Mouse (Mus musculus): ENCODE data around the gene Wfdc11. TPM values are rescaled to one million over a fixed set of nuclear protein-coding genes. Genes with fewer than 3 reads are reported as not detected.

The Wfdc11 gene
- polyA plus RNA-seq (2014; fragmentation: Illumina TruSeq; extraction: RNeasy Lipid Tissue Mini Kit (QIAGEN cat#74804); ENCODE audit: insufficient read depth, low read depth, low replicate concordance) = not detected

GRCm38 (mm10) chr2:164673987-164674386 is at the start of gene Wfdc11:
Gene Wfdc11, minus strand, starts transcription at chr2:164674087.

DNA sequence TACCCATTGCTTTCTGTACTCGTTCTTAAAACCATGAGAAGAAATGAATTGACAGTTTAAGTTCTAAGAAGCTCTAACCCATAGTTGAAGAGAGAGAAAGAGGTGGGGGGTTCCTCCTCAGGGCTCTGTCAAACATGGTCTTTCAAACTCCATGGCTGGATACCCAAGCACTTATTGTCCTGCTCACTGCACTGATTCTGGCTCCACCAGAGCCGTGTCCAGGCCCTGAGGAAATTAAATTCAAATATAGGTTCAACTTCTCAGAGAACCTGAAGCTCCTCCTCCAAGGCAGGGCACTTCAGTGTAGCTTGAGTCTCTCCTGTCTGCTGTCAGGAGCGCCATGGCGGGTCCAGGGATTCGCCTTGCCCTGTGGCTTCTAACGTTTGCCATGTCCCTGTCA is 41.1 kb upstream of the Wfdc11 start, which contains the start of gene Spint5:
Spint5 (plus strand) TSS at position 301 of the 400 bp plus-strand sequence.

DNA sequence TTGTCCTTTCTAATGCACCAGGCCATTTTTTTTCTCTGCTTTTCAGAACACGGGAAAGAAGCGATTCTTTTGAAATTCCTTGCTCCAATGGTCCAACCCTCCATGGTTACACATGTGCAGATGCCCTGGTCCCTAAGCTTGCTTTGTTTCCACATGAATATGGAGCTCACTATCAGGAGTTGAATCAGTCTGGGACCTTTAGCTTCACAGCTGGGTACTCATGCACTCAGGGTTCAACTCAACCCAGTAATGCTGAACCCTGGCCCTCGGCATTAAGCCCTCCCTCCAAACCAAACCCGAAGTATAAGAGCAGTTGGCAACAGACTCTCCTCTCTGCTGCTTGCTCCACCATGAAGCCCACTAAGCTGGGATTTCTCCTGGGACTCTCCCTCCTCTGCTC is 24.3 kb upstream of the Wfdc11 start, which contains the start of gene Spint4:
Spint4 (plus strand) TSS at position 301 of the 400 bp plus-strand sequence.

DNA sequence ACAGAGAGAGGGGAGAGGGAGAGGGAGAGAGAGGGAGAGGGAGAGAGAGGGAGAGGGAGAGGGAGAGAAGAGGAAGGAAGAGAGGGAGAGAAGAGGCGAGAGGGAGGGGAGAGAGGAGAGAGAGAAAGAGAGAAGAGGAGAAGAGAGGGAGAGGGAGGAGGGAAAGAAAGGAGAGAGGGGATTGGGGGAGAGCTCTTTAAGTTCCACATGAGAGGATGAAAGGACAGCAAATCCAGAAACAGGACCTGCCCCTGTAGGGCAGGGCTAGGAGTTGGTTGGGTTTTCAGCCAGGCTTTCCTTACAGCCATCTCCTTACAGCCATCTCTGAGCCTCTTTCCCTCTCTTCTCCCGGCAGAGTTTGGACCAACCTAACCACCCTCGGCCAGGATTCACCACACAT is 10.9 kb upstream of the Wfdc11 start, which contains the start of gene Wfdc13:
Wfdc13 (plus strand) TSS at position 301 of the 400 bp plus-strand sequence.

GRCm38 (mm10) chr2:164656483-164656882 is 17.4 kb downstream of the Wfdc11 start, which contains the start of gene Wfdc9:
Gene Wfdc9, minus strand, starts transcription at chr2:164656583.

DNA sequence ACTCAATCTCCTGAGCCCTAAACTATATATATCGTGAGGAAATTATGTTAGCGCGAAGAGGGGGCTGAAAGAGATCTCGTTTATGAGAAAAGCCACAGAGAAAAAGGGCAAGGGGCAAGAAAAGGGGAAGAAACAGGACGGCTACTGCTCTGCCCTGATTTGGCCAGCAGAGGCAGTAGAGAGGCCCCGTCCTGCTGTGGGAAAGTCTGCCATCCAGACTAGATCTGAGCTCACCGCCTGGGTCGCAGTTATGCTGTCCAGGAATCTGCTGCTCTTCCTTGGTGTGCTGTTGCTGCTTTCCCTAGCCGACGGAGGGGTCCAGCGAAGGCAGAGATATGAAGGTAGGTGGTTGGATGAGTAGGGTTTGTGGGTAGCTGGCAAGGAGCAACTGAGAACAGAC is 18.0 kb downstream of the Wfdc11 start, which contains the start of gene Wfdc10:
Wfdc10 (plus strand) TSS at position 189 of the 400 bp plus-strand sequence.

GRCm38 (mm10) chr2:164638696-164639095 is 35.2 kb downstream of the Wfdc11 start, which contains the start of gene Wfdc16:
Gene Wfdc16, minus strand, starts transcription at chr2:164638796.

DNA sequence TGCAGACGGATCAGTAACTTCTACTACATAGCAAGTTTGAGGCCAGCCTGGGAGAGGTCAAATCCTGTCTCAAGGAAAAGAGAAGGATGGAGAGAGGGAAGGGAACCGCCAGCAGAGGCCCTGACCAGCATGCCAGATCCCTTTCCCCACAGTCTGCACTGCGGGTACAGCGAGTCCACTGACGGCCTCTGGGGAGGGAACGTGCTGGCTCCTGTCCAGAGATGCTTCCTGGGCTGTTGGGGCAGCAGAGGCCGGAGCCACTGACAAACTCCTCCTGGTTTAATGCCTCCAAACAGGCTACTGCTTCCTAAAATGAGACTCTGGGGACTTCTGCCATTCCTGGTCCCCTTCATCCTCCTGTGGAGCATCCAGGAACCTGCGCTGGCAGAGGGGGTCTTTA is 60.4 kb downstream of the Wfdc11 start, which contains the start of the genes Wfdc6b and Wfdc8:
Wfdc6b (plus strand) TSS at position 52 of the 400 bp plus-strand sequence.
Wfdc8 (minus strand) TSS at position 156 of the 400 bp plus-strand sequence.

Other genes starting within 250 kb of the Wfdc11 start
- 109 TPM for gene Sdc4, start 230.2 kb downstream of the Wfdc11 start, polyA plus RNA-seq (2014; fragmentation: Illumina TruSeq; extraction: RNeasy Lipid Tissue Mini Kit (QIAGEN cat#74804); ENCODE audit: insufficient read depth, low read depth, low replicate concordance)
- 37.0 TPM for gene Sys1, start 217.1 kb downstream of the Wfdc11 start, polyA plus RNA-seq (2014; fragmentation: Illumina TruSeq; extraction: RNeasy Lipid Tissue Mini Kit (QIAGEN cat#74804); ENCODE audit: insufficient read depth, low read depth, low replicate concordance)
- not detected for gene Gm20458, start 213.1 kb downstream of the Wfdc11 start, polyA plus RNA-seq (2014; fragmentation: Illumina TruSeq; extraction: RNeasy Lipid Tissue Mini Kit (QIAGEN cat#74804); ENCODE audit: insufficient read depth, low read depth, low replicate concordance)
- not detected for gene Trp53tg5, start 200.4 kb downstream of the Wfdc11 start, polyA plus RNA-seq (2014; fragmentation: Illumina TruSeq; extraction: RNeasy Lipid Tissue Mini Kit (QIAGEN cat#74804); ENCODE audit: insufficient read depth, low read depth, low replicate concordance)
- gene Dbndd2, start 188.0 kb downstream of the Wfdc11 start, polyA plus RNA-seq (2014; fragmentation: Illumina TruSeq; extraction: RNeasy Lipid Tissue Mini Kit (QIAGEN cat#74804); ENCODE audit: insufficient read depth, low read depth, low replicate concordance) = 69.5 TPM
- 34.2 TPM for gene Pigt, start 176.6 kb downstream of the Wfdc11 start, polyA plus RNA-seq (2014; fragmentation: Illumina TruSeq; extraction: RNeasy Lipid Tissue Mini Kit (QIAGEN cat#74804); ENCODE audit: insufficient read depth, low read depth, low replicate concordance)
- 2,326 TPM for gene Wfdc2, start 111.7 kb downstream of the Wfdc11 start, polyA plus RNA-seq (2014; fragmentation: Illumina TruSeq; extraction: RNeasy Lipid Tissue Mini Kit (QIAGEN cat#74804); ENCODE audit: insufficient read depth, low read depth, low replicate concordance)
- gene Spint3, start 100.6 kb downstream of the Wfdc11 start, polyA plus RNA-seq (2014; fragmentation: Illumina TruSeq; extraction: RNeasy Lipid Tissue Mini Kit (QIAGEN cat#74804); ENCODE audit: insufficient read depth, low read depth, low replicate concordance) = not detected
- 4.4 TPM for gene Wfdc6a, start 88.6 kb downstream of the Wfdc11 start, polyA plus RNA-seq (2014; fragmentation: Illumina TruSeq; extraction: RNeasy Lipid Tissue Mini Kit (QIAGEN cat#74804); ENCODE audit: insufficient read depth, low read depth, low replicate concordance)
- not detected for gene Eppin, start 80.5 kb downstream of the Wfdc11 start, polyA plus RNA-seq (2014; fragmentation: Illumina TruSeq; extraction: RNeasy Lipid Tissue Mini Kit (QIAGEN cat#74804); ENCODE audit: insufficient read depth, low read depth, low replicate concordance)
- gene Wfdc6b, start 60.6 kb downstream of the Wfdc11 start, polyA plus RNA-seq (2014; fragmentation: Illumina TruSeq; extraction: RNeasy Lipid Tissue Mini Kit (QIAGEN cat#74804); ENCODE audit: insufficient read depth, low read depth, low replicate concordance) = 3.0 TPM
- gene Wfdc8, start 60.5 kb downstream of the Wfdc11 start, polyA plus RNA-seq (2014; fragmentation: Illumina TruSeq; extraction: RNeasy Lipid Tissue Mini Kit (QIAGEN cat#74804); ENCODE audit: insufficient read depth, low read depth, low replicate concordance) = 1.2 TPM
- gene Wfdc16, start 35.3 kb downstream of the Wfdc11 start, polyA plus RNA-seq (2014; fragmentation: Illumina TruSeq; extraction: RNeasy Lipid Tissue Mini Kit (QIAGEN cat#74804); ENCODE audit: insufficient read depth, low read depth, low replicate concordance) = 0.95 TPM
- 3.9 TPM for gene Wfdc10, start 18.0 kb downstream of the Wfdc11 start, polyA plus RNA-seq (2014; fragmentation: Illumina TruSeq; extraction: RNeasy Lipid Tissue Mini Kit (QIAGEN cat#74804); ENCODE audit: insufficient read depth, low read depth, low replicate concordance)
- not detected for gene Wfdc9, start 17.5 kb downstream of the Wfdc11 start, polyA plus RNA-seq (2014; fragmentation: Illumina TruSeq; extraction: RNeasy Lipid Tissue Mini Kit (QIAGEN cat#74804); ENCODE audit: insufficient read depth, low read depth, low replicate concordance)
- gene Wfdc13, start 11.0 kb upstream of the Wfdc11 start, polyA plus RNA-seq (2014; fragmentation: Illumina TruSeq; extraction: RNeasy Lipid Tissue Mini Kit (QIAGEN cat#74804); ENCODE audit: insufficient read depth, low read depth, low replicate concordance) = 1.2 TPM
- gene Spint4, start 24.4 kb upstream of the Wfdc11 start, polyA plus RNA-seq (2014; fragmentation: Illumina TruSeq; extraction: RNeasy Lipid Tissue Mini Kit (QIAGEN cat#74804); ENCODE audit: insufficient read depth, low read depth, low replicate concordance) = not detected
- gene Spint5, start 41.2 kb upstream of the Wfdc11 start, polyA plus RNA-seq (2014; fragmentation: Illumina TruSeq; extraction: RNeasy Lipid Tissue Mini Kit (QIAGEN cat#74804); ENCODE audit: insufficient read depth, low read depth, low replicate concordance) = not detected
- 4.4 TPM for gene Wfdc3, start 71.8 kb upstream of the Wfdc11 start, polyA plus RNA-seq (2014; fragmentation: Illumina TruSeq; extraction: RNeasy Lipid Tissue Mini Kit (QIAGEN cat#74804); ENCODE audit: insufficient read depth, low read depth, low replicate concordance)
- gene Dnttip1, start 71.9 kb upstream of the Wfdc11 start, polyA plus RNA-seq (2014; fragmentation: Illumina TruSeq; extraction: RNeasy Lipid Tissue Mini Kit (QIAGEN cat#74804); ENCODE audit: insufficient read depth, low read depth, low replicate concordance) = 19.0 TPM
- gene Ube2c, start 95.8 kb upstream of the Wfdc11 start, polyA plus RNA-seq (2014; fragmentation: Illumina TruSeq; extraction: RNeasy Lipid Tissue Mini Kit (QIAGEN cat#74804); ENCODE audit: insufficient read depth, low read depth, low replicate concordance) = 3.6 TPM
- gene Tnnc2, start 105.9 kb upstream of the Wfdc11 start, polyA plus RNA-seq (2014; fragmentation: Illumina TruSeq; extraction: RNeasy Lipid Tissue Mini Kit (QIAGEN cat#74804); ENCODE audit: insufficient read depth, low read depth, low replicate concordance) = not detected
- 23.7 TPM for gene Snx21, start 111.7 kb upstream of the Wfdc11 start, polyA plus RNA-seq (2014; fragmentation: Illumina TruSeq; extraction: RNeasy Lipid Tissue Mini Kit (QIAGEN cat#74804); ENCODE audit: insufficient read depth, low read depth, low replicate concordance)
- gene Acot8, start 130.8 kb upstream of the Wfdc11 start, polyA plus RNA-seq (2014; fragmentation: Illumina TruSeq; extraction: RNeasy Lipid Tissue Mini Kit (QIAGEN cat#74804); ENCODE audit: insufficient read depth, low read depth, low replicate concordance) = 15.4 TPM
- gene Zswim3, start 131.0 kb upstream of the Wfdc11 start, polyA plus RNA-seq (2014; fragmentation: Illumina TruSeq; extraction: RNeasy Lipid Tissue Mini Kit (QIAGEN cat#74804); ENCODE audit: insufficient read depth, low read depth, low replicate concordance) = 2.5 TPM
- gene Zswim1, start 148.6 kb upstream of the Wfdc11 start, polyA plus RNA-seq (2014; fragmentation: Illumina TruSeq; extraction: RNeasy Lipid Tissue Mini Kit (QIAGEN cat#74804); ENCODE audit: insufficient read depth, low read depth, low replicate concordance) = 5.2 TPM
- gene Spata25, start 154.4 kb upstream of the Wfdc11 start, polyA plus RNA-seq (2014; fragmentation: Illumina TruSeq; extraction: RNeasy Lipid Tissue Mini Kit (QIAGEN cat#74804); ENCODE audit: insufficient read depth, low read depth, low replicate concordance) = 0.45 TPM
- 104 TPM for gene Ctsa, start 158.8 kb upstream of the Wfdc11 start, polyA plus RNA-seq (2014; fragmentation: Illumina TruSeq; extraction: RNeasy Lipid Tissue Mini Kit (QIAGEN cat#74804); ENCODE audit: insufficient read depth, low read depth, low replicate concordance)
- gene Neurl2, start 159.4 kb upstream of the Wfdc11 start, polyA plus RNA-seq (2014; fragmentation: Illumina TruSeq; extraction: RNeasy Lipid Tissue Mini Kit (QIAGEN cat#74804); ENCODE audit: insufficient read depth, low read depth, low replicate concordance) = 4.4 TPM
- gene Pltp, start 183.6 kb upstream of the Wfdc11 start, polyA plus RNA-seq (2014; fragmentation: Illumina TruSeq; extraction: RNeasy Lipid Tissue Mini Kit (QIAGEN cat#74804); ENCODE audit: insufficient read depth, low read depth, low replicate concordance) = 368 TPM
- 39.9 TPM for gene Pcif1, start 205.2 kb upstream of the Wfdc11 start, polyA plus RNA-seq (2014; fragmentation: Illumina TruSeq; extraction: RNeasy Lipid Tissue Mini Kit (QIAGEN cat#74804); ENCODE audit: insufficient read depth, low read depth, low replicate concordance)
- gene Zfp335, start 237.7 kb upstream of the Wfdc11 start, polyA plus RNA-seq (2014; fragmentation: Illumina TruSeq; extraction: RNeasy Lipid Tissue Mini Kit (QIAGEN cat#74804); ENCODE audit: insufficient read depth, low read depth, low replicate concordance) = 5.3 TPM